Mouse (Mus musculus) stomach, embryonic 15.5 days (tissue): ENCODE results near the gene Nipsnap2. TPM values are rescaled to one million over a fixed set of nuclear protein-coding genes. Genes with fewer than 3 reads are reported as not detected.
"Not testable (repeated sequence)": the region's sequence is repeated elsewhere in the genome, so short reads cannot be mapped to it uniquely, and the experiment has no call there.

Experiments
- ATAC-seq: fragments of 200-750 bp; cut with Nextera tagmentation; 2 replicates; pipeline ENCODE4 v1.8.0; 2017; ENCODE audit warnings: low read depth, moderate number of reproducible peaks, moderate TSS enrichment; ENCODE audit not compliant: insufficient read depth, low FRiP score
- H3K27ac ChIP-seq: fragments of 300-500 bp; sonication (generic); 2 replicates; pipeline ENCODE4 v1.5.1; 2015; ENCODE audit warnings: mild to moderate bottlenecking, inconsistent platforms
- H3K27me3 ChIP-seq: fragments of 300-500 bp; sonication (generic); replicated peaks from 2 replicates; pipeline ENCODE4 v1.6.1; 2015; ENCODE audit warnings: inconsistent platforms
- H3K36me3 ChIP-seq: fragments of 300-500 bp; sonication (generic); 2 replicates; pipeline ENCODE4 v1.6.1; 2015; ENCODE audit warnings: inconsistent platforms
- H3K4me1 ChIP-seq: fragments of 300-500 bp; sonication (generic); 2 replicates; pipeline ENCODE4 v1.6.1; 2015; ENCODE audit warnings: inconsistent platforms
- H3K4me2 ChIP-seq: fragments of 300-500 bp; sonication (generic); 2 replicates; pipeline ENCODE4 v1.6.1; 2015; ENCODE audit warnings: mild to moderate bottlenecking, inconsistent platforms
- H3K4me3 ChIP-seq: fragments of 300-500 bp; sonication (generic); replicated peaks from 2 replicates; pipeline ENCODE4 v1.5.1; 2015; ENCODE audit warnings: inconsistent platforms
- H3K9ac ChIP-seq: fragments of 300-500 bp; sonication (generic); 2 replicates; pipeline ENCODE4 v1.6.1; 2015; ENCODE audit warnings: inconsistent platforms
- H3K9me3 ChIP-seq: fragments of 300-500 bp; sonication (generic); 2 replicates; pipeline ENCODE4 v1.6.1; 2016; ENCODE audit warnings: inconsistent platforms
- WGBS: fragments of 180-500 bp; shearing (Covaris S2); methylation state at CpG from one replicate; pipeline ENCODE4 v1.1.7; 2015; 5-methylcytosine and 5-hydroxymethylcytosine counted together
- polyA plus RNA-seq: library from polyadenylated mRNA; unstranded; fragments of >200 nt; fragmentation: Nextera tagmentation; extraction: Ambion mirVana; gene quantifications from 2 replicates; pipeline ENCODE4 v1.2.1, GENCODE M21; 2015

Gene Nipsnap2
- polyA plus RNA-seq, 1 experiment from 2014 or later = 90.0 TPM

DNA sequence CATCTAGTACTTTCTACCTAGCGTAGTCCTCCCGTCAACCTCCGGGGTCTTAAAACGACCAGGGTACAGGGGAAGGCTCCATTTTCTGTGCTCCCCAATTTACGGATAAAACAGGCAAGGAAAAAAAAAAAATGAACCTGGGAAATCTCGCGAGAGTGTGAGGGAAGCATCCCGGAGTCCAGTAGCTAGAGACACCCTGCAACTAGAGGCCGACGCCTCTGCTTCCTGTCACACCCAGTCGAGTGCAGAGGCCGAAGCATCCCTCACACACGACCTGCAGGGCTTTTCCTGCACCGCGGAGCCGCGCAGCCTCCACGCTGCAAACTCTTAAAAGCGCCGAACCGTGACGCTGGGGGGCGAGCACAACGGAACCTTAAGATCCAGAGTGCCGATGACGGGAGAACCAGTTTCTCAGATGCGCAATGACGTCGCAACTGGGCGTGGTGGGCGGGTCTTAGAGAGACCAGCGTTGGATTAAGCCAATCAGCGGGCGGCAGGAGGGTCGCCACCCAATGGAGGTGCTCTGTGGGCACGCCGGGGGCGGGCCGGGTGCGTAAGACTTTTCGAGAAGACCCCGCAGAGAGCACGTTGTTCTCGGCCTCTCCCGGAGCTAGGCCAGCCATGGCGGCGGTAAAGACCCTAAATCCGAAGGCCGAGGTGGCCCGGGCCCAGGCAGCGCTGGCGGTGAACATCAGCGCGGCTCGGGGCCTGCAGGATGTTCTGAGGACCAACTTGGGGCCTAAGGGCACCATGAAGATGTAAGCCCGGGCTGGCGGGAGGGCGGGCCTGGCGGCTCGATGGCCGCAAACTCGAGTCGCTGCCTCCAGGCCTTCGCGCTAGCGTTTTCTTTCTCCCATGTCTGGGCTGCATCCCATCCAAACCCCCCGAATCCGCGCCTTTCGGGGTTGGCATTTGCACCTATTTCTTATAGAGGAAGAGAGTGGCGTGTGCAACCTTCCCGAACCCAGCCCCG, 62.2 kb downstream of the Nipsnap2 start, which contains the start of gene Psph:
TSS of gene Psph (minus strand) at position 632 of the 973 bp plus-strand sequence.
- H3K27ac ChIP-seq = peak within 1 kb of the TSS; percentile 100
- no peaks in the 10 kb centered on the region for H3K9me3 ChIP-seq
- WGBS = under 1% methylated on average over 73 of the region's 73 CpGs

DNA sequence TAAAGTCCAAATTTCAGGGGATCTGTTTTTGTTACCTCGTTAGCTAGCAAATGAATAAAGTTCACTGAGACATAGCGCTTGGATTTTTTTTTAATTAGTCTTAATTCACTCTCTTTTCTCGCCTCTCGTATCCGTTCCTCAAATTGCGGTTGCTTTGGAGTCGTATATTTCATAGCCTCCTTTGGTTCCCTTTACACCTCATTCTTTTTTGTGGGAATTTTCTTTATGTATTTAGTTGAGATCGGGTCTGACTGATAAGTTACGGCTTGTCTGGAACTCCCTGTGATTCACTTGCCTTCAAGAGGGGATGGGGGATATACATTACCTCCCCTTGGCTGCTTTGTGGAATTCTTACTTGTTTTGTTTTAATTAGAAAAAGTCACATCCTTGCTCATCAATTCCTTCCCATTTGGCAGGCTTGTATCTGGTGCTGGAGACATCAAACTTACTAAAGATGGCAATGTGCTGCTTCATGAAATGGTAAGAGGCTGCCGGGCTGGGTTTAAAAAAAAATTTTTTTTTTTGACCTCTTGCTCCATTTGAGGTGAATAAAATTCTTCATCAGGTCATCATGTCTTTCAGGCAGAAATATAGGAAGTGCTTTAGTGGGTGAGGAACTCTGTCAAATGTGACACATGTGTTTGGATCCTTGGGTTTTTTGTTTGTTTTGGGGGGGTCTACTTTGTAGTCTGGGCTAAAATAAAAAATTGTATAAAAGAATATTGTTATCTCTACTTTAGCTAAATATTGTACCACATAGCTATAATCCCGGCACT, 63.1 kb downstream of the Nipsnap2 start:
- Histone ChIP-seq H3K27ac (peak overlapping the region; percentile 100), H3K9ac (peak overlapping the region; percentile 83), H3K9me3 (no peaks in the 10 kb centered on the region), H3K4me2 (peak overlapping the region; percentile 63), H3K4me3 (peak overlapping the region; percentile 88), H3K27me3 (no peaks in the 10 kb centered on the region), H3K36me3 (peaks cover 31% of the 10 kb centered on the region), H3K4me1 (peaks cover 9% of the 10 kb centered on the region)
- ATAC-seq = no peak
- WGBS = 9% methylated on average over 11 of the region's 11 CpGs

More for the DNA sequence above, 62.2 kb downstream of the Nipsnap2 start, which contains the start of gene Psph:
- H3K4me2 ChIP-seq = peak within 1 kb of the TSS; percentile 63
- peaks cover 9% of the 10 kb centered on the region for H3K4me1 ChIP-seq
- peak within 1 kb of the TSS; percentile 88 for H3K4me3 ChIP-seq
- peak; percentile 99 for ATAC-seq
- H3K36me3 ChIP-seq = peaks cover 24% of the 10 kb centered on the region
- H3K9ac ChIP-seq = peak within 1 kb of the TSS; percentile 83
- no peaks in the 10 kb centered on the region for H3K27me3 ChIP-seq

- peaks cover 44% of the 10 kb centered on the region for H3K36me3 ChIP-seq
- not testable (repeated sequence) for H3K27me3 ChIP-seq, H3K4me3 ChIP-seq, H3K4me2 ChIP-seq, H3K9ac ChIP-seq, H3K4me1 ChIP-seq, ATAC-seq, H3K27ac ChIP-seq, H3K9me3 ChIP-seq
- WGBS = 90% methylated on average over 7 of the region's 8 CpGs
Observed at GRCm38 (mm10) chr5:129790591-129790990, 65.7 kb downstream of the Nipsnap2 start.

Other genes with a start within 250 kb of the Nipsnap2 start
- 38.8 and 40.6 TPM in 2 replicates for gene Sfswap, start 223.8 kb upstream of the Nipsnap2 start, polyA plus RNA-seq
- 3.7 and 4.6 TPM in 2 replicates for gene Mmp17, start 140.9 kb upstream of the Nipsnap2 start, polyA plus RNA-seq
- gene Zfp11, start 55.0 kb upstream of the Nipsnap2 start, polyA plus RNA-seq = 3.8 and 4.0 TPM in 2 replicates
- gene Sept14, start 16.6 kb upstream of the Nipsnap2 start, polyA plus RNA-seq = not detected in 2 replicates
- 177 and 185 TPM in 2 replicates for gene Mrps17, start 9.6 kb upstream of the Nipsnap2 start, polyA plus RNA-seq
- gene Psph, start 62.4 kb downstream of the Nipsnap2 start, polyA plus RNA-seq = 45.9 and 46.1 TPM in 2 replicates
- 40.1 and 44.1 TPM in 2 replicates for gene Sumf2, start 121.9 kb downstream of the Nipsnap2 start, polyA plus RNA-seq
- 880 and 948 TPM in 2 replicates for gene Chchd2, start 162.4 kb downstream of the Nipsnap2 start, polyA plus RNA-seq
- 3.1 and 3.5 TPM in 2 replicates for gene Zbed5, start 170.7 kb downstream of the Nipsnap2 start, polyA plus RNA-seq
- gene Phkg1, start 173.5 kb downstream of the Nipsnap2 start, polyA plus RNA-seq = 0.09 and 0.10 TPM in 2 replicates
- gene Nupr1l, start 183.5 kb downstream of the Nipsnap2 start, polyA plus RNA-seq = 2.7 and 3.2 TPM in 2 replicates
- 24.5 and 28.0 TPM in 2 replicates for gene Vkorc1l1, start 216.9 kb downstream of the Nipsnap2 start, polyA plus RNA-seq